Mouse (Mus musculus): ENCODE data around the gene Gnl3.

DNA sequence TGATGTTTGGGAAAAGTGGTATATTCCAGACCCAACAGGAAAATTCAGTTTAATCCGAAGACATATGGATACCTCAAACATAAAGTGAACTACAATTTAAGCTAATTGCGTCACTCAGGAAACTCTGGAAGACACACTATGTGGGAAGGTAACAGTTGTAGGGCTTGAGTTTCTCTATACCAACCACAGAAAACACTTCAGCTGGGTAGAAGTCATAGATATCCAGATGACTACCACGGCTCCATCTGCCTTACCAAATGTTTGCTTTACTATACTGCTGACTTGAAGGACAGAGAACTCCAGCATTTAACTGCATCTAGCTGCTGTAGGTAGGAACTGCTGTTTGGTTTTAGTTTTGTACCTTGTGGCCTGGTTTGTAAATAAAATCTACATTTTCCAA is 7.4 kb downstream of the Gnl3 start:
- TF ChIP-seq CTCF (conservative IDR thresholded peaks at IDR 0.05 in 1 of 2, IDR thresholded peaks at IDR 0.05 in 1 of 2; ENCODE audit: low read depth in 2 of 2, low read length in 2 of 2) (no peak), EP300 (IDR thresholded peaks at IDR 0.05; ENCODE audit: low read length) (no peak), TCF12 (IDR thresholded peaks at IDR 0.05; ENCODE audit: low read depth, low read length) (no peak), MEF2A (IDR thresholded peaks at IDR 0.05; ENCODE audit: borderline replicate concordance, low read depth, low read length) (no peak), RCOR1 (conservative IDR thresholded peaks at IDR 0.05; ENCODE audit: low read depth, low read length) (no peak), POLR2A (IDR thresholded peaks at IDR 0.05; ENCODE audit: low read depth, low read length) (peak; percentile 42; the same call in 1 of the 2 replicates), MAFK (IDR thresholded peaks at IDR 0.05; ENCODE audit: insufficient replicate concordance, low read length) (no peak), MXI1 (IDR thresholded peaks at IDR 0.05; ENCODE audit: low read depth, low read length) (no peak), POLR2AphosphoS2 (IDR thresholded peaks at IDR 0.05; ENCODE audit: low read depth, low read length) (peak; percentile 87), MAX (IDR thresholded peaks at IDR 0.05; ENCODE audit: low read length) (no peak), PAX5 (IDR thresholded peaks at IDR 0.05; ENCODE audit: low read length) (no peak), CHD2 (IDR thresholded peaks at IDR 0.05; ENCODE audit: low read length) (peak; percentile 9; the same call in 1 of the 2 replicates), SIN3A (IDR thresholded peaks at IDR 0.05; ENCODE audit: low read length) (no peak)

All from CH12.LX (cell line).